Mouse (Mus musculus): ENCODE results near the gene Trak1. TPM values are rescaled to one million over a fixed set of nuclear protein-coding genes. Genes with fewer than 3 reads are reported as not detected.
A peak's percentile ranks its signal among the peaks of the same experiment; 100 is the strongest.

Trak1 gene
- polyA plus RNA-seq, 1 experiment from 2014 or later = 38.0 TPM

DNA sequence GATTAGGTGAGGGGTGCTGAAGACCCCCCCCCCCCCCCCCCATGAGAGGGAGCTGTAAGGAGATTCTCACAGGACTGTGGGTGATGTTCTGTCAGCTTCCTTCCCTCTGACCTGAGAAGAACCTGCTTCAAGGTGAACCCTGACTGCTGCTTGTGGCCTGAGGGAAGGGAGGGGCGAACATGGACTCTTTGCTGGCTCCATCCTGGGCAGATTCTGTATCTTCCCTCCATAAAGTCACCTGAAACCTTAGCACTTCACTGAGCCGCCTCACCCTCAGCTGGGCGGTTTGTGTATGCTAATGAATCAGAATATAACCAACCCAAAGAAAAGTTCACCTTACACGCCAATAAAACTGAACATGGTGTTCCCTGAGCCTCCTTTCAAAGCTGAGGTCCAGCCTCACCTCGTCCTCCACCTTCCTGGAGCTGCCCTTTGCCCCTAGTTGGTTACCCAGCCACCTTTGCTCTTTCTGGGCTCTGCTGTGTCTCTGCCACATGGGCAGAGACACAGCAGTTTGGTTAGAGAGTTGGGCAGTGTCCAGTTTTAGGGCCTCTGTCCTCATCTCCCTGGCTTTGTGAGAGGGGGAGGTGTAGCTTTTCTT, 45.3 kb downstream of the Trak1 start:
- H3K9me3 ChIP-seq = no peaks in the 10 kb centered on the region
- H3K4me1 ChIP-seq = peaks cover 25% of the 10 kb centered on the region
- H3K27ac ChIP-seq (replicated peaks) = no peak overlapping the region
- no peaks in the 10 kb centered on the region for H3K36me3 ChIP-seq
- ATAC-seq (ENCODE audit: low FRiP score, low read depth) = no peak
- no peaks in the 10 kb centered on the region for H3K27me3 ChIP-seq
- no peak overlapping the region for H3K4me2 ChIP-seq (replicated peaks)
- no peak overlapping the region for H3K9ac ChIP-seq (replicated peaks)
- no peak overlapping the region for H3K4me3 ChIP-seq
- WGBS = 89% methylated on average over 5 of the region's 5 CpGs

GRCm38 (mm10) chr9:121343122-121343876, 46.0 kb downstream of the Trak1 start:
- H3K4me2 ChIP-seq (replicated peaks) = no peak overlapping the region
- WGBS = 77% methylated on average over 14 of the region's 14 CpGs
- H3K9ac ChIP-seq (replicated peaks) = no peak overlapping the region
- no peak for ATAC-seq (ENCODE audit: low FRiP score, low read depth)
- no peak overlapping the region for H3K4me3 ChIP-seq
- no peaks in the 10 kb centered on the region for H3K9me3 ChIP-seq
- H3K36me3 ChIP-seq = no peaks in the 10 kb centered on the region
- H3K4me1 ChIP-seq = peaks cover 25% of the 10 kb centered on the region
- H3K27me3 ChIP-seq = no peaks in the 10 kb centered on the region
- H3K27ac ChIP-seq (replicated peaks) = no peak overlapping the region

DNA sequence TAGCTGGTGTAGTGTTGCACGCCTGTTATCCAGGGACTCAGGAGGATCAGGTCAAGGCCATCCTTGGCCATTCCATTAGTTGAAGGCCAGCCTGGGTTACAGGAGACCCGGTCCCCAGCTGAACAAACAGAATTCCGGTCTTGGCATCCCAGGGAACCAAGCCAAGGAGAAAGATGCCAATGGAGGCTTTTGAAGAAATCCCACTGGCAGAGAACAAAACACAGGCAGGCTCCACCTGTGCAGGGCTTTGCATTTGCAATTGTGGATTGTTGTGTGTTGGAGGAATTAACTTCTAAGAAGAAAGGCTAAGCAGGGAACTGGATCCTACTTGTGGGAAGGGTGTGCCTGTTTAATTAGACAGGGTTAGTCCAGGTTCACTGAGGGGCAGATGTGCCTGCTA, 47.0 kb downstream of the Trak1 start:
- Histone ChIP-seq H3K4me2 (replicated peaks) (no peak overlapping the region), H3K9ac (replicated peaks) (no peak overlapping the region), H3K4me1 (peaks cover 31% of the 10 kb centered on the region), H3K4me3 (no peak overlapping the region), H3K9me3 (no peaks in the 10 kb centered on the region), H3K36me3 (no peaks in the 10 kb centered on the region), H3K27ac (replicated peaks) (no peak overlapping the region), H3K27me3 (no peaks in the 10 kb centered on the region)
- WGBS = 34% methylated on average over 3 of the region's 3 CpGs
- no peak for ATAC-seq (ENCODE audit: low FRiP score, low read depth)

DNA sequence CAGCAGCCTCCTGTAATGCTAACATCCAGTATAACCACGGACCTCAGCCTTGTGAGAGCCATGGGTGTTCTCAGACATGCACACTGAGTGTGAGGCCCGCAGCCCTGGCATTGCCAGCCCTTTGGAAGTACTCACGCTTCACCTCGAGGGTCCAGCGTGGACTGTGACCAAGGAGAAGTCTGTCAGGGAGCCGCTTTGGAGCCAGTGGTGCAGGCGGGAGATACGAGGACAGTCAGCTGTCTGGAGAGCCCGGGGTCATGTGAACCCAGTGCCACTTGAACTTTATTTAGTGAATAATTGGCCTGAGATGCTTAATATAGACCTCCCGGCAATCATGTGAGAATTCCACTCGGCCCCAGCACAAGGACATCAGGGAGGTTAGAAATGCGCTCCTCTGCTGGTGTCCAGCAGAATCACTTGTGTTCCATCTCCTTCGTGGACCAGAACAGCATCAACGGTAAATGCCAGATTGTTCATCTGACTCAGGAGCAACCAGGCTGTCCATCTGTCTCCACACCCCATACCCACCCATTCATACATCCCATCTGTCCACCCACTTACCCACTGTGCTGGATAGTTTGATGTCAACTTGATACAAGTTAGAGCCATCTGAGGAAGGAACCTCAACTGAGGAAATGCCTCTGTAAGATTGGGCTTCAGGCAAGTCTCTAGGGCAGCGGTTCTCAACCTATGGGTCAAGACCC, 48.3 kb downstream of the Trak1 start:
- H3K36me3 ChIP-seq = no peaks in the 10 kb centered on the region
- H3K4me2 ChIP-seq (replicated peaks) = no peak overlapping the region
- H3K4me3 ChIP-seq = no peak overlapping the region
- ATAC-seq (ENCODE audit: low FRiP score, low read depth) = no peak
- no peaks in the 10 kb centered on the region for H3K27me3 ChIP-seq
- no peak overlapping the region for H3K9ac ChIP-seq (replicated peaks)
- H3K9me3 ChIP-seq = no peaks in the 10 kb centered on the region
- no peak overlapping the region for H3K27ac ChIP-seq (replicated peaks)
- WGBS = 94% methylated on average over 15 of the region's 15 CpGs
- peaks cover 35% of the 10 kb centered on the region for H3K4me1 ChIP-seq

DNA sequence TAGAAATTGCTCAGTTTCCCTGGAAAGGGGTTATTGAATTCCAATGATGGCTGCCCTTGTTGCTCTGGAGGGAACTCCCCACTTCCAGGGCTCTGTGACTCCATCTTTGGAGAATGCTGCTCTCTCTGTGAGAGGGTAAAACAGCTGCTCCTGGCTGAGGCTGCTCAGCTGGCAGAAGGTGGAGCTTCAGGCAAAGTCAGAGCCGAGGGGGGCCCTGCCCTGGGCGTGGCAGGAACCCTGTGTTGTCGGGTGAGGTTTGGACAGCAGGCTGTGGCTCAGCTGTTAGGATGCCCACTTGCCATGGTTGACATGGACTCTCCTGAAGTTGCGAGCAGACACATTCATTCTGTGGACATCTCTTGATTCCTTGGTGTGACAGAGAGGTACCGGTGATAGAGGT, 49.3 kb downstream of the Trak1 start:
- Histone ChIP-seq H3K4me2 (replicated peaks) (no peak overlapping the region), H3K36me3 (no peaks in the 10 kb centered on the region), H3K4me1 (peaks cover 46% of the 10 kb centered on the region), H3K9me3 (no peaks in the 10 kb centered on the region), H3K27me3 (no peaks in the 10 kb centered on the region), H3K27ac (replicated peaks) (no peak overlapping the region), H3K9ac (replicated peaks) (0 out of 2 replicates have a peak overlapping the region, but pooled peaks have one; percentile 20), H3K4me3 (no peak overlapping the region)
- no peak for ATAC-seq (ENCODE audit: low FRiP score, low read depth)
- WGBS = 79% methylated on average over 5 of the region's 5 CpGs

DNA sequence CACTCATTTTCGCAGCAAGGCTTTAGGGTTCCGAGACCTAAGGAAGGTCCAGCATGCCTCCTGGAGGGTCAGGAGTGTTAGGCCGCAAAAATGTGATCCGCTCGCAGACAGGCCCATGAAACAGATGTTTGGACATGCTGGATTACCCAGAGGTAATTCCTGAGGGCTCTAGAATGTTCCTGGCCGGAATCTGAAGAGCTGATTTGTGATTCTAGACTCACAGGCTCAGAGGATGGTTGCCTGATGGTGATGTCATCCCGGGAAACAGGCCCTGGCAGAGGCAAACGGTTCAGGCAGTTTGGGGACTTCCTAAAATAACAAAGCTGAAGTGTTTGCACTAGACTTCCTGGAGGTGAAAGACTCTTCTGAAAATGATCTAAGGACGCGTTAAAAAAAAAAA, 50.7 kb downstream of the Trak1 start:
- Histone ChIP-seq H3K27me3 (no peaks in the 10 kb centered on the region), H3K4me1 (peaks cover 59% of the 10 kb centered on the region), H3K4me3 (no peak overlapping the region), H3K9ac (replicated peaks) (no peak overlapping the region; the same call in 1 of the 2 replicates), H3K4me2 (replicated peaks) (no peak overlapping the region), H3K9me3 (no peaks in the 10 kb centered on the region), H3K36me3 (no peaks in the 10 kb centered on the region), H3K27ac (replicated peaks) (peak overlapping the region; percentile 73)
- WGBS = 34% methylated on average over 10 of the region's 10 CpGs
- no peak for ATAC-seq (ENCODE audit: low FRiP score, low read depth)

DNA sequence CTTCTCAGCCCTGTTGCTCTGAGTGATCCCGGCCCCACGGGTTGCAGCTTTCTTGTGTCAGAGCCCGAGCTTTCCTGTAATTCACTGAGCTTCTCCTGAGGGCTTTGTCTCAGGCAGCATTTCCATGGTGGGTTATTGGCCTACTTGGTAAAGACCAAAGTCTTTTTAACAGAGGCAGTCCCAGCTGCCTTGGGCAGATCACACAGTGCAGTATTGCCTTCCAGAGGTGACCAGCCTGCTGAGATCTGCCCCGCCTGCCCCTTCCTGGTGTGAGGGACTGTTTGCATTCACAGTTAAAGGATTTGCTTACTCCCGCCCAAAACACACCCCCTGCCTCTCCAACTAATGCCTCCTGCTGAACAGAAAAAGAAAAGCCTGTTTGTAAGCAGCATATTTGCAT, 51.2 kb downstream of the Trak1 start:
- Histone ChIP-seq H3K4me1 (peaks cover 59% of the 10 kb centered on the region), H3K27ac (replicated peaks) (peak overlapping the region; percentile 73), H3K36me3 (no peaks in the 10 kb centered on the region), H3K4me3 (no peak overlapping the region), H3K9me3 (no peaks in the 10 kb centered on the region), H3K9ac (replicated peaks) (peak overlapping the region; percentile 24; the same call in 1 of the 2 replicates), H3K4me2 (replicated peaks) (no peak overlapping the region), H3K27me3 (no peaks in the 10 kb centered on the region)
- peak; percentile 72 for ATAC-seq (ENCODE audit: low FRiP score, low read depth)
- WGBS = 3% methylated on average over 5 of the region's 5 CpGs

GRCm38 (mm10) chr9:121349111-121349510, 51.8 kb downstream of the Trak1 start:
- ATAC-seq (ENCODE audit: low FRiP score, low read depth) = no peak
- Histone ChIP-seq H3K36me3 (no peaks in the 10 kb centered on the region), H3K4me3 (no peak overlapping the region), H3K9me3 (no peaks in the 10 kb centered on the region), H3K27me3 (no peaks in the 10 kb centered on the region), H3K4me1 (peaks cover 59% of the 10 kb centered on the region), H3K27ac (replicated peaks) (peak overlapping the region; percentile 15; the same call in 1 of the 2 replicates), H3K9ac (replicated peaks) (no peak overlapping the region), H3K4me2 (replicated peaks) (no peak overlapping the region)
- WGBS = 89% methylated on average over 8 of the region's 8 CpGs

DNA sequence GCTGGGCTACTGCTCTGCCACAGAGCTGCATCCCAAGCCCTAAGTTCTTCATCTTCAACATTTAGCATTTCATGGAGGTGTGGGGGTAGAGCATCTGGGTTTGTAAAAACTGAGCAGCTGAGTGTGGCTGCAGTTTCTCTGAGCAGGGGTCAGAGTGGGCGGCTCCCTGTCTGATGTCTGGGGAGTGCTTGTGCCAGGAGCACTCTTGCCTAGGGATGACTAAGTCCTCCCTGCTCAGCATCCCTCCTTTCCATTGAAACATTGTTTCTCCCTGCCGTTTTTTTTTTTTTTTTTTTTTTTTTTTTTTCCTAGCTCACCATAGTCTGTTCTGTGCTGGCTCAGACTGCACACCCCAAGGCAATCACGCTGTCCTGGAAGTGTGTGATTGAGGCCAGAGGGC, 53.3 kb downstream of the Trak1 start:
- WGBS = 34% methylated on average over 3 of the region's 3 CpGs
- H3K4me1 ChIP-seq = peaks cover 64% of the 10 kb centered on the region
- H3K27me3 ChIP-seq = no peaks in the 10 kb centered on the region
- no peak overlapping the region for H3K4me2 ChIP-seq (replicated peaks)
- no peaks in the 10 kb centered on the region for H3K36me3 ChIP-seq
- H3K27ac ChIP-seq (replicated peaks) = 0 out of 2 replicates have a peak overlapping the region, but pooled peaks have one; percentile 15
- H3K9ac ChIP-seq (replicated peaks) = no peak overlapping the region
- no peak for ATAC-seq (ENCODE audit: low FRiP score, low read depth)
- no peak overlapping the region for H3K4me3 ChIP-seq
- no peaks in the 10 kb centered on the region for H3K9me3 ChIP-seq

GRCm38 (mm10) chr9:121351388-121352078, 54.2 kb downstream of the Trak1 start:
- peak overlapping the region; percentile 28; the same call in 1 of the 2 replicates for H3K9ac ChIP-seq (replicated peaks)
- ATAC-seq (ENCODE audit: low FRiP score, low read depth) = no peak
- no peaks in the 10 kb centered on the region for H3K36me3 ChIP-seq
- no peaks in the 10 kb centered on the region for H3K27me3 ChIP-seq
- 64% methylated on average over 9 of the region's 9 CpGs for WGBS
- no peak overlapping the region for H3K4me2 ChIP-seq (replicated peaks)
- H3K4me1 ChIP-seq = peaks cover 65% of the 10 kb centered on the region
- no peaks in the 10 kb centered on the region for H3K9me3 ChIP-seq
- no peak overlapping the region for H3K4me3 ChIP-seq
- 0 out of 2 replicates have a peak overlapping the region, but pooled peaks have one; percentile 36 for H3K27ac ChIP-seq (replicated peaks)

- Histone ChIP-seq H3K4me1 (peaks cover 60% of the 10 kb centered on the region), H3K9ac (replicated peaks) (no peak overlapping the region), H3K36me3 (no peaks in the 10 kb centered on the region), H3K4me2 (replicated peaks) (no peak overlapping the region), H3K4me3 (no peak overlapping the region), H3K27ac (replicated peaks) (no peak overlapping the region), H3K9me3 (no peaks in the 10 kb centered on the region), H3K27me3 (no peaks in the 10 kb centered on the region)
- no peak for ATAC-seq (ENCODE audit: low FRiP score, low read depth)
- WGBS = 28% methylated on average over 11 of the region's 11 CpGs
These were observed 54.9 kb downstream of the Trak1 start for GRCm38 (mm10) chr9:121352131-121352606.
